Mouse (Mus musculus) embryonic facial prominence, embryonic 10.5 days (tissue): ENCODE results near the gene Mcpt2. TPM values are rescaled to one million over a fixed set of nuclear protein-coding genes. Genes with fewer than 3 reads are reported as not detected.
"Not testable (repeated sequence)": the region's sequence is repeated elsewhere in the genome, so short reads cannot be mapped to it uniquely, and the experiment has no call there.

Experiments used
- DNase-seq: peaks from one replicate; pipeline ENCODE4 v3.0.0-alpha.2; 2017; ENCODE audit warnings: low spot score
- H3K27ac ChIP-seq: fragments of 300-500 bp; sonication (generic); replicated peaks from 2 replicates; pipeline ENCODE4 v1.5.1; 2016; ENCODE audit warnings: mild to moderate bottlenecking
- H3K27me3 ChIP-seq: fragments of 300-500 bp; sonication (generic); replicated peaks from 2 replicates; pipeline ENCODE4 v1.6.1; 2016; ENCODE audit warnings: low read depth, mild to moderate bottlenecking; ENCODE audit not compliant: poor library complexity, severe bottlenecking
- H3K36me3 ChIP-seq: fragments of 300-500 bp; sonication (generic); replicated peaks from 2 replicates; pipeline ENCODE4 v1.6.1; 2016; ENCODE audit warnings: mild to moderate bottlenecking, moderate library complexity
- H3K4me1 ChIP-seq: fragments of 300-500 bp; sonication (generic); 2 replicates; pipeline ENCODE4 v1.6.1; 2016
- H3K4me3 ChIP-seq: fragments of 300-500 bp; sonication (generic); 2 replicates; pipeline ENCODE4 v1.5.1; 2016; ENCODE audit warnings: mild to moderate bottlenecking, moderate library complexity
- H3K9me3 ChIP-seq: fragments of 300-500 bp; sonication (generic); 2 replicates; pipeline ENCODE4 v1.6.1; 2016; ENCODE audit warnings: mild to moderate bottlenecking
- WGBS: fragments of 180-500 bp; shearing (Covaris S2); methylation state at CpG from one replicate; pipeline ENCODE4 v1.1.7; 2016; 5-methylcytosine and 5-hydroxymethylcytosine counted together
- polyA plus RNA-seq: library from polyadenylated mRNA; unstranded; fragments of >200 nt; fragmentation: Nextera tagmentation; extraction: Ambion mirVana; gene quantifications from 2 replicates; pipeline ENCODE4 v1.2.1, GENCODE M21; 2016

Mcpt2 gene
- not detected in 2 replicates for polyA plus RNA-seq

DNA sequence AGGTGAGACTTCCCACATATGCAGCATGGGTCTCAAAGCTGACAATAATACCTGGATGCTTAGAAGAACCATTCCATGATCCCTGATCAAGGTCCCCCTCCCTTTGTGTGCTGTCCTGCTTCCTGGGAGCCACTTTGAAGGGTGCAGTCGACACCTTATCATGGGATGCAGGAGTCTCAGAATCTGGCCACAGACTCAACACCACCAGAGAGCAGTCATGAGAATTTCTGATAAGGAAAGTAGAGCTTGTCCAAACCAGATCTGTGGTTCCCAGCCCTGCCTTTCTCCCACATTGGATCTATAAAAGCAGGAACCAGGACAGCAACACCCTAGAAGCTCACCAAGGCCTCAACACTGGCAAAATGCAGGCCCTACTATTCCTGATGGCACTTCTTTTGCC lies at the start of gene Mcpt2:
Gene Mcpt2, plus strand, starts transcription at position 250 of the 400 bp plus-strand sequence.
- H3K27ac ChIP-seq, H3K9me3 ChIP-seq, H3K27me3 ChIP-seq, H3K4me3 ChIP-seq, H3K36me3 ChIP-seq, H3K4me1 ChIP-seq, DNase-seq: not testable (repeated sequence)
- 76% methylated on average over 1 of the region's 1 CpGs for WGBS

- 77% methylated on average over 3 of the region's 3 CpGs for WGBS
- no peaks in the 10 kb centered on the region for H3K9me3 ChIP-seq
- H3K36me3 ChIP-seq = no peaks in the 10 kb centered on the region
- H3K27ac ChIP-seq = no peak overlapping the region
- H3K27me3 ChIP-seq = no peaks in the 10 kb centered on the region
- no peak overlapping the region for H3K4me3 ChIP-seq
- no peak for DNase-seq
- no peaks in the 10 kb centered on the region for H3K4me1 ChIP-seq
These were observed 28.7 kb upstream of the Mcpt2 start for GRCm38 (mm10) chr14:56013147-56013546.

- Histone ChIP-seq H3K4me1 (no peaks in the 10 kb centered on the region), H3K27me3 (no peaks in the 10 kb centered on the region), H3K36me3 (no peaks in the 10 kb centered on the region), H3K9me3 (no peaks in the 10 kb centered on the region), H3K27ac (no peak overlapping the region), H3K4me3 (no peak overlapping the region)
- no peak for DNase-seq
- WGBS = 91% methylated on average over 2 of the region's 2 CpGs
These were observed 27.9 kb upstream of the Mcpt2 start for GRCm38 (mm10) chr14:56013924-56014323.

DNA sequence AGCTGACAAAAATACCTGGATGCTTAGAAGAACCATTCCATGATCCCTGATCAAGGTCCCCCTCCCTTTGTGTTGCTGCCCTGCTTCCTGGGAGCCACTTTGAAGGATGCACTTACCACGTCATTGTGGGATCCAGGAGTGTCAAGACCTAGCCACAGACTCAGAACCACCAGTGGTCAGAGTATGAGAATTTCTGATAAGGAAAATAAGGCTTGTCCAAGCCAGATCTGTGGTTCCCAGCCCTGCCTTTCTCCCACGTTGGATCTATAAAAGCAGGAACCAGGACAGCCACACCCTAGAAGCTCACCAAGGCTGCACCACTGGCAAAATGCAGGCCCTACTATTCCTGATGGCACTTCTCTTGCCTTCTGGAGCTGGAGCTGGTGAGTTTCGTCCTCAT lies 24.2 kb upstream of the Mcpt2 start, which contains the start of gene Mcpt1:
Gene Mcpt1, plus strand, starts transcription at position 301 of the 400 bp plus-strand sequence.
- H3K4me1 ChIP-seq, H3K36me3 ChIP-seq, H3K4me3 ChIP-seq, DNase-seq, H3K9me3 ChIP-seq, H3K27me3 ChIP-seq, H3K27ac ChIP-seq: not testable (repeated sequence)
- WGBS = 79% methylated on average over 3 of the region's 3 CpGs

DNA sequence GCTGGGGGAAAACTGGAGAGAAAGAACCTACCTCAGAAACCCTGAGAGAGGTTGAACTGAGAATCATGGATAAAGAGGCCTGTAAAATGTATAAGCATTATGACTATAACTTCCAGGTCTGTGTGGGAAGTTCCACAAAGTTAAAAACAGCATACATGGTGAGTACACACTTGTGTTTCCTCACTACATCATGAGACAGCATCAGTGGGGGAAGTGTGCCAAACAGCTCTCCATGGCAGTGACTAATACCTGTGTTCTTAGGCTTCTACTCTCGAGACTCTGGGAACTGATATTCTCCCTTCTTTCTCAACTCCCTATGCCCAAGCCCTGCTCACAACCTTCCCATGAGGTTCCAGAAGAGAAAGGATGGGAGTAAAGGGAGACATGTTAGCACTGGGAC lies 22.4 kb upstream of the Mcpt2 start:
- H3K4me3 ChIP-seq = no peak overlapping the region
- 69% methylated on average over 1 of the region's 1 CpGs for WGBS
- no peaks in the 10 kb centered on the region for H3K36me3 ChIP-seq

GRCm38 (mm10) chr14:56021305-56021704 lies 20.5 kb upstream of the Mcpt2 start:
- not testable (repeated sequence) for H3K36me3 ChIP-seq, H3K27ac ChIP-seq, H3K9me3 ChIP-seq, H3K27me3 ChIP-seq, H3K4me1 ChIP-seq, DNase-seq, H3K4me3 ChIP-seq
- 77% methylated on average over 4 of the region's 4 CpGs for WGBS

More for the DNA sequence above, 22.4 kb upstream of the Mcpt2 start:
- no peak for DNase-seq
- Histone ChIP-seq H3K27ac (no peak overlapping the region), H3K27me3 (no peaks in the 10 kb centered on the region), H3K4me1 (no peaks in the 10 kb centered on the region), H3K9me3 (no peaks in the 10 kb centered on the region)

DNA sequence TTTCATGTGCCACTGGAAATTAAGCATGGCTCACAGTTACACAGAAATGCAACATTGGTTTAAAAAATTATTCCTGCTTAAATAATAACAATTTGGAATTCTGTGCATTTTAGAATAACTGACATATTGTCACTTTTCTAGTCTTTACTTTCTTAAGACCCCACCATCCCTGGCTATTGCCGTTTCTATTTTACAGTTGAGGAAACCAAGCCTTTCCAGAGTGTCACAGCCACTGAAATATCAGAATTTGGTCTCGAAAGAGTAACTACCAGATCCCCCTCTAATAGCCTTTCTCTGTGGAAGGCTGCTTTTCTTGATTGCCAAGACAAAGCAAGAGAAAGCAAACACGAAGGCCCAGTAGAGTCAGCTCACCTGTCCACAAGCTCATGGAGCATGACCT lies 11.4 kb upstream of the Mcpt2 start, which contains the start of gene Mcpt9:
Gene Mcpt9, minus strand, starts transcription at position 101 of the 400 bp plus-strand sequence.
- not testable (repeated sequence) for H3K27ac ChIP-seq, H3K36me3 ChIP-seq, H3K4me1 ChIP-seq, H3K27me3 ChIP-seq, H3K4me3 ChIP-seq, DNase-seq, H3K9me3 ChIP-seq
- 74% methylated on average over 3 of the region's 3 CpGs for WGBS

DNA sequence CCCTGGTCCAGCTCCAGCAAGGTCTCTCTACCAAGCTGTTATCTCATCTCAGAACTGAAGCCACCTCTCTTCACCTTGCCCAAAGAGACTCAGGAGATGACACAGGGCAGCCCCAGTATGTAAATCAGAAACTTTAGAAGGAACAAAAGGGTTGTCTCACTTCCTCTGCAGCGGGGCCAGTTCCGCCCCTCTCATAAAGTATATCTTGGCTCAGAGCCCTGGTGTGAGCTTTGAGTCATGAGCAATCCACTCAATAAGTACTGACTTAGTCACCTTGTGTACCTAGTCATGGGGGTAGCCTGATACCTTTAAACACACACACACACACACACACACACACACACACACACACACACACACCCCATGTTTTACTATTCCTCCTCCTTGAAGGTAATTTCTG lies 7.4 kb upstream of the Mcpt2 start:
- DNase-seq = no peak
- Histone ChIP-seq H3K4me3 (no peak overlapping the region), H3K27me3 (no peaks in the 10 kb centered on the region), H3K9me3 (no peaks in the 10 kb centered on the region), H3K4me1 (no peaks in the 10 kb centered on the region), H3K27ac (no peak overlapping the region), H3K36me3 (no peaks in the 10 kb centered on the region)
- 93% methylated on average over 2 of the region's 2 CpGs for WGBS

DNA sequence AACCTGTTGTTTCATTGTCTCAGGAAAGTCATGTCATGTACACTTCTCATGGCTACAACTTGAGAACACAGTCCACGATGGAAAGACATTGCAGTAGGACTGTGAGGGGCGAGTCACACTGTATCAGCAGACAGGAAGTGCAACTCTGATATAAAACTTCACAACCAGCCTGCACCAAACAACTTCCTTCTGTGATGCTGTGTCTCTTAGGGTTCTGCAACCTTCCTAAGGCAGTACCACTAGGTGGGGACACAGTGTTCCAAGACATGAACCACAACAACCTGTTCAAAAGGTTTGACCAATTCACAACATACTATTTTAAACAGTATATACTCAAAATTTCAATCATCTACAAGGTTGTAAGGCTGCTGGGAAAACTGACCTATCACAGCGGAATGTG lies 13.6 kb downstream of the Mcpt2 start:
- no peaks in the 10 kb centered on the region for H3K4me1 ChIP-seq
- H3K27ac ChIP-seq = no peak overlapping the region
- H3K4me3 ChIP-seq = no peak overlapping the region
- no peaks in the 10 kb centered on the region for H3K9me3 ChIP-seq
- no peaks in the 10 kb centered on the region for H3K36me3 ChIP-seq
- 84% methylated on average over 3 of the region's 3 CpGs for WGBS
- H3K27me3 ChIP-seq = no peaks in the 10 kb centered on the region
- no peak for DNase-seq

DNA sequence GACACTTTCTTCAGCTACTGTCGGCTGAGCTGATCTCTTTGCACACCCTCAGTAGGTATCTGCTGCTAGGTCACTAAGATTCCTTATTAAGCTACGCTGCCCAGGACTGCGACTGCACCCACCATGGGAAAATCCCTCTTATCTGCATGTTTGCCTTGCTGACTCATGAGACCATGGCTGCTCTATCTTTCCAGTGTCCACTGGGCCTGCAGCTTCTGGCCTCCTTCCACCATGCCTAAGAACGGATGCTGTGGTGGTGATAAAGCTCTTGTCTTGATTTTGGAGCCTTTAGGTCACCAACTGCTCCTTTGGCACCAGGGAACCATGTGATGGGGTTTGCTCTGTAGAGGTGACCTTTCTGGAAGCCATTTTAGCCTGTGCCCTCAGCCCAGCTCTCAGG lies 15.9 kb downstream of the Mcpt2 start:
- H3K27me3 ChIP-seq = no peaks in the 10 kb centered on the region

DNA sequence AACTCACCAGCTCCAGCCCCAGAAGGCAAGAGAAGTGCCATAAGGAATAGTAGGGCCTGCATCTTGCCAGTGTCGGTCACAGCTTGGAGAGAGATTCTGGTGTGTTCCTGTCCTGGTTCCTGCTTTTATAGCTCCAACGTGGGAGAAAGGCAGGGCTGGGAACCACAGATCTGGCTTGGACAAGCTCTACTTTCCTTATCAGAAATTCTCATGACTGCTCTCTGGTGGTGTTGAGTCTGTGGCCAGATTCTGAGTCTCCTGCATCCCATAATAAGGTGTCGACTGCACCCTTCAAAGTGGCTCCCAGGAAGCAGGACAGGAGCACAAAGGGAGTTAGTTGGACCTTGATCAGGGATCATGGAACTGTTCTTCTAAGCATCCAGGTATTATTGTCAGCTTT lies 20.4 kb downstream of the Mcpt2 start, which contains the start of gene Mcpt4:
Gene Mcpt4, minus strand, starts transcription at position 101 of the 400 bp plus-strand sequence.
- not testable (repeated sequence) for H3K27ac ChIP-seq, H3K9me3 ChIP-seq, H3K4me3 ChIP-seq, H3K4me1 ChIP-seq, DNase-seq, H3K27me3 ChIP-seq, H3K36me3 ChIP-seq
- 78% methylated on average over 3 of the region's 3 CpGs for WGBS

More for the DNA sequence above, 15.9 kb downstream of the Mcpt2 start:
- no peaks in the 10 kb centered on the region for H3K4me1 ChIP-seq
- DNase-seq = no peak
- WGBS = 85% methylated on average over 4 of the region's 4 CpGs
- H3K4me3 ChIP-seq = no peak overlapping the region
- no peak overlapping the region for H3K27ac ChIP-seq
- no peaks in the 10 kb centered on the region for H3K36me3 ChIP-seq
- H3K9me3 ChIP-seq = no peaks in the 10 kb centered on the region

DNA sequence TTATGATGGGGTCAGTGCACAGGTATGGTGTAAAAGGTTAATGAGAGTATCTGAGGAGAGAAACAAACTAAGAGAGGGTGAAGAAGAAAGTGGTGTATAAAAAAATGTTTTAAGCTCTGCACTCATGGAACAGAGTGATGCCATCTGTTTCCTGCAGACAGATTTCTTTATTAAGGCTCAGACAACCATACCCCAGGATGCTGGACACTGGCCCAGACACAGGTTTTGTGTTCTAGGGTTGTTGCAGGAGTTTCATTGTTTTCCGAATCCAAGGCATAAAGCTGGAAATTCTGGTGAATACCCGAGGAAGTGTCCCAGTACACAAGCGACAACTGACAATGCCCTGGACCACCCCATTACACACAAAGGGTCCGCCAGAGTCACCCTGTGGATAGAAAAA lies 40.2 kb downstream of the Mcpt2 start:
- Histone ChIP-seq H3K4me1 (no peaks in the 10 kb centered on the region), H3K4me3 (no peak overlapping the region), H3K36me3 (no peaks in the 10 kb centered on the region), H3K9me3 (no peaks in the 10 kb centered on the region), H3K27ac (no peak overlapping the region), H3K27me3 (no peaks in the 10 kb centered on the region)
- 87% methylated on average over 4 of the region's 4 CpGs for WGBS
- no peak for DNase-seq

DNA sequence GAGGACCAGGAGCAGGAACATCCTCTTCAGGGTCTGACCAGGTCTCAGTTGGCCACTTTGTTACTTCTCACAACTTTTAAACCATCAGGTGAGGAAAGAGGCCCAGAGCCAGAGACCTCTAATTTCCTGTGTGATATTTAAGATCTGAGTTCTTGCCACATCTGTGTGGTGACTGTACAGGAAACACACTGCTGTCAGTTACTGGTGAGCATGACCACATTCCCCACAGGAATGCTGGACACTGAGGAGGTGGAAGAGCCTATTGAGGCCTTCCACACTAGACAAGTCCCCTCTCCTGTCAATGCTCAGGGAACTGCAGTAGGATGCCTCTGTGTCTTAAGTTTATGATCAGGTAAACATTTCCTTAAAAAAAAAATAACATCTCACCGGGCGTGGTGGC lies 43.3 kb downstream of the Mcpt2 start, which contains the start of gene Mcpt8:
Gene Mcpt8, minus strand, starts transcription at position 107 of the 400 bp plus-strand sequence.
- no peaks in the 10 kb centered on the region for H3K27me3 ChIP-seq
- H3K36me3 ChIP-seq = no peaks in the 10 kb centered on the region
- no peaks in the 10 kb centered on the region for H3K9me3 ChIP-seq
- H3K4me1 ChIP-seq = no peaks in the 10 kb centered on the region
- no peak for DNase-seq
- 98% methylated on average over 2 of the region's 2 CpGs for WGBS
- no peak within 1 kb of the TSS for H3K27ac ChIP-seq
- no peak within 1 kb of the TSS for H3K4me3 ChIP-seq

- Histone ChIP-seq H3K27me3 (no peaks in the 10 kb centered on the region), H3K4me3 (no peak overlapping the region), H3K9me3 (no peaks in the 10 kb centered on the region), H3K27ac (no peak overlapping the region), H3K4me1 (no peaks in the 10 kb centered on the region), H3K36me3 (no peaks in the 10 kb centered on the region)
- no peak for DNase-seq
- WGBS = 74% methylated on average over 3 of the region's 3 CpGs
These were observed 44.9 kb downstream of the Mcpt2 start for GRCm38 (mm10) chr14:56086711-56087110.
